14 mouse cellular contexts compared by ENCODE assay signal in the genomic region with DNA sequence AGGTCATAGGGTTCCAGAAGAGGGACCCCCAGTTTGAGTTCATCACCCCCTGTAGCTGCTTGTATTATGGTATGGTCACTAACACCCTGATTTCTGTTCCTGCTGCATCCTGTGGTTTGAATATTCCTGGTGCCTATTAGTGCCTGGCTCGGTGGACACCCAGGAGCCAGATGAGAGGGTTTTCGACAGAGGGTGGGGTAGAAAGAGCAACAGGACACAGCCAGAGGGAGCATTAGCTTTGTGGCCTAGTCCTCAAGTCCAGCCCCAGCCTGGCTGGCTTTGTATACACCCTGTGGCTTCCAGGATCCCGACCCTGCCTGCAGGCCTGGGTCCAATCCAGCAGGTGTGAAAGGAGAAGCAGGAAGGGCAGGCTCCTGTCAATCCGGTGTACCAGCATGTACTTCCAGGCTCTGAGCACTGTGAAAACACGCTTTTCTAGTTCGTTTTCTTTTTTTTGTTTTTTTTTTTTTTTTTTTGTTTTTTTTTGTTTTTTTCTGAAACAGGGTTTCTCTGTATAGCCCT. TPM values are rescaled to one million over a fixed set of nuclear protein-coding genes. Genes with fewer than 3 reads are reported as not detected.
DNase-seq lines count a peak whose midpoint lies in the region; ATAC-seq and TF ChIP-seq lines count a peak whose summit lies in the region.
"Had no signal": no experiment of that assay in that cellular context is flagged by ENCODE, and none has a peak within 500 bp of the region (broad histone marks: within the 10 kb centered on the region; RNA-seq: fewer than 3 reads in every experiment).

No protein-coding gene starts in this region.

- no peak for TF ChIP-seq CTCF in C2C12 (IDR thresholded peaks at IDR 0.05; ENCODE audit: control insufficient read depth, insufficient read depth, insufficient read length)

- H3K79me2 ChIP-seq in C2C12 (ENCODE audit: control insufficient read depth, insufficient read depth), result no peaks in the 10 kb centered on the region

- H3K27me3 ChIP-seq in C2C12 (ENCODE audit: control insufficient read depth, insufficient read depth, insufficient read length), result no peaks in the 10 kb centered on the region
- H3K27me3 ChIP-seq: stomach, embryonic 15.5 days had no signal

- no peaks in the 10 kb centered on the region for H3K79me3 ChIP-seq in C2C12 (ENCODE audit: low read depth)

- peak overlapping the region; percentile 12 for H3ac ChIP-seq in C2C12 (ENCODE audit: control insufficient read depth, insufficient read length, low read depth)

- peaks cover 68% of the 10 kb centered on the region for H3K4me1 ChIP-seq in brown adipose tissue, adult 24 weeks (ENCODE audit: control insufficient read depth, insufficient read depth, insufficient read length, low read length)

- intact Hi-C loops in heart, postnatal 10 days (cut with DNase I), result no loop called here

- no peak for ATAC-seq in erythroid progenitor cell, adult 5-6 weeks (replicated peaks; ENCODE audit: low FRiP score, poor library complexity, severe bottlenecking)
- ATAC-seq: hindbrain, embryonic 16.5 days had no signal

- DNase-seq in heart, adult 11 months, result peak; percentile 94
- no peak for DNase-seq in heart, postnatal 10 days
- peak; percentile 37 for DNase-seq in kidney, adult 18-20 months
- DNase-seq in kidney, postnatal 4 days, result no peak
- DNase-seq in embryo, embryonic 11 days, result no peak
- DNase-seq: adrenal gland, postnatal 10 days; gastrocnemius, postnatal 14 days; retina, postnatal 1 day; thymus, postnatal 25 days had no signal

- H3K27ac ChIP-seq in brown adipose tissue, adult 24 weeks (replicated peaks; ENCODE audit: low read depth, low read length), result peak overlapping the region; percentile 81
- H3K27ac ChIP-seq: stomach, embryonic 15.5 days had no signal

- no peaks in the 10 kb centered on the region for H3K36me3 ChIP-seq in C2C12 (ENCODE audit: control insufficient read depth, insufficient read depth)
- H3K36me3 ChIP-seq: stomach, embryonic 15.5 days had no signal

- H3K4me3 ChIP-seq in C2C12 (ENCODE audit: insufficient read depth, poor library complexity, severe bottlenecking), result no peak overlapping the region
- no peak overlapping the region for H3K4me3 ChIP-seq in brown adipose tissue, adult 24 weeks (ENCODE audit: insufficient read depth, low read depth, low read length)
- H3K4me3 ChIP-seq: stomach, embryonic 15.5 days had no signal

TF ChIP-seq in C2C12, 6 proteins besides CTCF, POLR2A, EP300 and RAD21:
- TF ChIP-seq FOSL1 (IDR thresholded peaks at IDR 0.05; ENCODE audit: insufficient read depth, low read length, poor library complexity, severe bottlenecking), result no peak
- TF ChIP-seq USF1 (IDR thresholded peaks at IDR 0.05; ENCODE audit: low read depth), result no peak
- no peak for TF ChIP-seq MYOD1 (IDR thresholded peaks at IDR 0.05; ENCODE audit: control insufficient read depth, insufficient read length, low read depth)
- TF ChIP-seq CEBPB (IDR thresholded peaks at IDR 0.05; ENCODE audit: low read depth), result no peak
- TF ChIP-seq MYOG (IDR thresholded peaks at IDR 0.05; ENCODE audit: control insufficient read depth, extremely low read depth, insufficient read length), result no peak
- no peak for TF ChIP-seq MAX (IDR thresholded peaks at IDR 0.05)

RNA-seq across cellular contexts. Expression of a gene that starts 6.0 kb away (rescaled TPM):
- total RNA-seq in heart, postnatal 10 days (2021), result 10 to 100 TPM; 49.8 to 85.5 TPM
- polyA plus RNA-seq in C2C12 (2012; fragmentation: generic; extraction: Trizol), result 68.3 TPM
- polyA plus RNA-seq in brown adipose tissue, adult 24 weeks (2012; ENCODE audit: insufficient read depth, insufficient read length, missing spikeins), result 29.2 and 73.9 TPM in 2 replicates
- total RNA-seq in erythroid progenitor cell, adult 5-6 weeks (2015; ENCODE audit: low replicate concordance), result 0.72 and 1.3 TPM in 2 replicates
- 0.68 and 1.5 TPM in 2 replicates for total RNA-seq in erythroid progenitor cell, adult 5-6 weeks (2017; ENCODE audit: low replicate concordance)

RNA-seq across cellular contexts. Expression of a gene that starts 36.5 kb away (rescaled TPM):
- 10 to 100 TPM; 16.8 to 20.3 TPM for total RNA-seq in heart, postnatal 10 days (2021)
- 107 TPM for polyA plus RNA-seq in C2C12 (2012; fragmentation: generic; extraction: Trizol)
- 7.8 and 12.6 TPM in 2 replicates for polyA plus RNA-seq in brown adipose tissue, adult 24 weeks (2012; ENCODE audit: insufficient read depth, insufficient read length, missing spikeins)
- total RNA-seq in erythroid progenitor cell, adult 5-6 weeks (2015; ENCODE audit: low replicate concordance), result 19.8 and 26.4 TPM in 2 replicates
- total RNA-seq in erythroid progenitor cell, adult 5-6 weeks (2017; ENCODE audit: low replicate concordance), result 24.8 and 41.9 TPM in 2 replicates

RNA-seq across cellular contexts. Expression of a gene that starts 36.8 kb away (rescaled TPM):
- total RNA-seq in heart, postnatal 10 days (2021), result 1 to 10 TPM; 8.6 to 8.8 TPM
- polyA plus RNA-seq in C2C12 (2012; fragmentation: generic; extraction: Trizol), result 14.2 TPM
- 6.0 and 7.2 TPM in 2 replicates for polyA plus RNA-seq in brown adipose tissue, adult 24 weeks (2012; ENCODE audit: insufficient read depth, insufficient read length, missing spikeins)
- 5.0 and 5.4 TPM in 2 replicates for total RNA-seq in erythroid progenitor cell, adult 5-6 weeks (2015; ENCODE audit: low replicate concordance)
- total RNA-seq in erythroid progenitor cell, adult 5-6 weeks (2017; ENCODE audit: low replicate concordance), result 1.2 and 2.4 TPM in 2 replicates

Comparison
In these comparisons a context has a peak if more than half of its experiments do, and no peak if none do; other contexts are left out.
1. DNase-seq: peak in heart, adult 11 months (single experiment) and kidney, adult 18-20 months (single experiment); none in heart, postnatal 10 days (0 of 2), kidney, postnatal 4 days (0 of 2) and embryo, embryonic 11 days (single experiment).
2. RNA of a gene that starts 6.0 kb away (total RNA-seq): 49.8 to 85.5 TPM in heart, postnatal 10 days; 0.68 to 1.5 TPM in erythroid progenitor cell, adult 5-6 weeks; every median in the first group is over 10 times any median in the second.